Comparison of ENCODE assay signal across 19 mouse cellular contexts in genomic region chr17:15269905-15270304, GRCm38 (mm10).
A peak's percentile ranks its signal among the peaks of the same experiment; 100 is the strongest.
DNase-seq lines count a peak whose midpoint lies in the region; TF ChIP-seq lines count a peak whose summit lies in the region.
"Had no signal": no experiment of that assay in that cellular context is flagged by ENCODE, and none has a peak within 500 bp of the region (broad histone marks: within the 10 kb centered on the region; RNA-seq: fewer than 3 reads in every experiment).

No protein-coding gene starts in this region.

- H3K4me1 ChIP-seq in spleen, adult 2 months (ENCODE audit: control insufficient read depth, insufficient read depth, insufficient read length): no peaks in the 10 kb centered on the region
- H3K4me1 ChIP-seq: hindbrain, embryonic 12.5 days; hindbrain, embryonic 15.5 days had no signal

- H3K4me3 ChIP-seq in spleen, adult 2 months (ENCODE audit: extremely low read depth, insufficient read depth, insufficient read length): no peak overlapping the region
- H3K4me3 ChIP-seq: heart, adult 2 months; hindbrain, embryonic 12.5 days; hindbrain, embryonic 15.5 days; intestine, embryonic 15.5 days had no signal

- no peaks in the 10 kb centered on the region for H3K27me3 ChIP-seq in spleen, adult 2 months (ENCODE audit: control insufficient read depth, insufficient read depth, low read length)
- H3K27me3 ChIP-seq: hindbrain, embryonic 15.5 days; intestine, embryonic 15.5 days; Patski had no signal

- TF ChIP-seq POLR2A in spleen, adult 2 months (IDR thresholded peaks at IDR 0.05; ENCODE audit: low read depth, low read length): no peak

- 53% methylated on average over 6 of the region's 6 CpGs for WGBS in spleen, adult 2 months

- DNase-seq in heart, adult 11 months: peak; percentile 59
- no peak for DNase-seq in heart, adult 9 months (ENCODE audit: low spot score in 2 of 2)
- no peak for DNase-seq in spleen, adult 2 months (ENCODE audit: low read depth in 1 of 2, low spot score in 2 of 2)
- DNase-seq in spleen, postnatal 14 days (ENCODE audit: low spot score in 2 of 2): no peak
- peak; percentile 8 to 14 for DNase-seq in natural killer cell, adult 2 months (ENCODE audit: low spot score in 2 of 2)
- DNase-seq in right cerebral cortex, postnatal 10 days (ENCODE audit: low spot score in 2 of 2): no peak
- DNase-seq: adrenal gland, adult 2 months; adrenal gland, postnatal 14 days; cerebellum, adult 11 months; cerebellum, adult 2 months; cerebellum, adult 9-11 months; cerebellum, postnatal 25 days; gastrocnemius, postnatal 25 days; heart, adult 2 months had no signal

- H3K27ac ChIP-seq in spleen, adult 2 months (ENCODE audit: insufficient read depth, low read length): peak overlapping the region; percentile 8; the same call in 1 of the 2 replicates
- H3K27ac ChIP-seq: heart, adult 2 months; hindbrain, embryonic 12.5 days; hindbrain, embryonic 15.5 days; intestine, embryonic 15.5 days had no signal

- H3K36me3 ChIP-seq in spleen, adult 2 months (ENCODE audit: control insufficient read depth, insufficient read depth, low read length): no peaks in the 10 kb centered on the region
- H3K36me3 ChIP-seq: G1E; hindbrain, embryonic 12.5 days; hindbrain, embryonic 15.5 days; intestine, embryonic 15.5 days had no signal

- TF ChIP-seq CTCF in spleen, adult 2 months (IDR thresholded peaks at IDR 0.05; ENCODE audit: extremely low read depth, insufficient read depth, insufficient read length, insufficient replicate concordance): no peak

Comparison
In these comparisons a context has a peak if more than half of its experiments do, and no peak if none do; other contexts are left out.
1. DNase-seq: peak in heart, adult 11 months (single experiment) and natural killer cell, adult 2 months (2 of 2); none in heart, adult 9 months (0 of 2), spleen, adult 2 months (0 of 2), spleen, postnatal 14 days (0 of 2) and right cerebral cortex, postnatal 10 days (0 of 2).